Mouse (Mus musculus) liver, embryonic 12.5 days (tissue): ENCODE data around the gene Vamp3. TPM values are rescaled to one million over a fixed set of nuclear protein-coding genes. Genes with fewer than 3 reads are reported as not detected.
"Not testable (repeated sequence)": the region's sequence is repeated elsewhere in the genome, so short reads cannot be mapped to it uniquely, and the experiment has no call there.

ENCODE experiments used
- ATAC-seq: fragments of 200-750 bp; cut with Nextera tagmentation; 2 replicates; pipeline ENCODE4 v1.8.0; 2017; ENCODE audit warnings: moderate number of reproducible peaks, mild to moderate bottlenecking, moderate library complexity
- H3K27ac ChIP-seq: fragments of 300-500 bp; sonication (generic); 2 replicates; pipeline ENCODE4 v1.5.1; 2016; ENCODE audit warnings: mild to moderate bottlenecking
- H3K27me3 ChIP-seq: fragments of 300-500 bp; sonication (generic); replicated peaks from 2 replicates; pipeline ENCODE4 v1.6.1; 2016; ENCODE audit warnings: mild to moderate bottlenecking, moderate library complexity
- H3K36me3 ChIP-seq: fragments of 300-500 bp; sonication (generic); 2 replicates; pipeline ENCODE4 v1.6.1; 2016; ENCODE audit warnings: mild to moderate bottlenecking, moderate library complexity
- H3K4me1 ChIP-seq: fragments of 300-500 bp; sonication (generic); 2 replicates; pipeline ENCODE4 v1.6.1; 2016
- H3K4me2 ChIP-seq: fragments of 300-500 bp; sonication (generic); 2 replicates; pipeline ENCODE4 v1.6.1; 2016; ENCODE audit warnings: mild to moderate bottlenecking, moderate library complexity
- H3K4me3 ChIP-seq: fragments of 300-500 bp; sonication (generic); 2 replicates; pipeline ENCODE4 v1.5.1; 2016; ENCODE audit warnings: mild to moderate bottlenecking, moderate library complexity
- H3K9ac ChIP-seq: fragments of 300-500 bp; sonication (generic); 2 replicates; pipeline ENCODE4 v1.6.1; 2016; ENCODE audit warnings: mild to moderate bottlenecking, moderate library complexity
- H3K9me3 ChIP-seq: fragments of 300-500 bp; sonication (generic); replicated peaks from 2 replicates; pipeline ENCODE4 v1.6.1; 2016; ENCODE audit warnings: mild to moderate bottlenecking, moderate library complexity
- WGBS: fragments of 180-500 bp; shearing (Covaris S2); methylation state at CpG from one replicate; pipeline ENCODE4 v1.1.7; 2016; ENCODE audit not compliant: insufficient replicate concordance; 5-methylcytosine and 5-hydroxymethylcytosine counted together
- polyA plus RNA-seq: library from polyadenylated mRNA; unstranded; fragments of >200 nt; fragmentation: Nextera tagmentation; extraction: Ambion mirVana; gene quantifications from 2 replicates; pipeline ENCODE4 v1.2.1, GENCODE M21; 2016

Vamp3 gene
- polyA plus RNA-seq, 1 experiment from 2014 or later, result 53.2 TPM

DNA sequence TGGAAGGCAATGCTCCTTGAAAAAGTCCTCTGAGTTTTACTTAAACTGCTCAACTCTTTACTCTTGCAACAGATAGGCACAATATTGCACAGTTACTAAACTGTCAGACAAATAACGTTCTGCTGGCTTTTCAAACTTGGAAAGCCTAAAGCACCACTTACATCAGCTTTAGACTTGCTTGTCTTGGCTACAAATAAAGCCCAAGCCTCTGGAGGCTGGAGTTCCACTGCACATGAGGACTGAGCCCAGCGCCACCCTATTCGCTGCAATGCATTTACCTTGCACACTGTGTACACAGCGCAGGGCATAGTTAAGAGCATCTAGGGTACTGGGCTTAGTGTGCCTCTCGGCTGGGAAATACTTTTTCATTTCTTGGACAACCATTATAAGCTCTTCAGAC, 14.5 kb downstream of the Vamp3 start:
- WGBS, result 50% methylated on average over 5 of the region's 5 CpGs
- Histone ChIP-seq H3K9ac (peak overlapping the region; percentile 79; the same call in 1 of the 2 replicates), H3K4me1 (peaks cover 30% of the 10 kb centered on the region), H3K27ac (no peak overlapping the region), H3K36me3 (peaks cover 24% of the 10 kb centered on the region), H3K4me3 (peak overlapping the region; percentile 67), H3K9me3 (no peaks in the 10 kb centered on the region), H3K27me3 (no peaks in the 10 kb centered on the region), H3K4me2 (peak overlapping the region; percentile 99)
- no peak for ATAC-seq

DNA sequence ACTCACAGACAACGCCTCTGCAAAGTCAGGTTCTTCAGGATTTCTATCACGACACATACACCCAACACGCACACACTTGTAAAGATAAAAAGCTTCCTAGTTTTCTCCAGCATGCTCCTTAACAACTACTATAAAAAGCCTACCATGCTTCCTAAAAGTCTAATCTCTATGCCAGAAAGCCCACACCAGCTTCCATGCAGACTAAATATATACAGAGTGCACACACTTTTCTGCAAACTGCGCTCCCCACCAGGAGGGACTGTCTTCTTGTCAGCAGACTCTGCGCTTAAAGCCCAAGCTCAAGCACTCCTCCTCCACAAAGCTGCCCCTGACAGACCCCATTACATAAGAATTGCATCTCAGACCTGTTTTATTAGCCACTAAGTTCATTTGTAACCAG, 16.3 kb downstream of the Vamp3 start:
- H3K27ac ChIP-seq, result no peak overlapping the region
- no peak for ATAC-seq
- WGBS, result 75% methylated on average over 5 of the region's 5 CpGs
- no peak overlapping the region for H3K4me2 ChIP-seq
- peaks cover 7% of the 10 kb centered on the region for H3K36me3 ChIP-seq
- H3K27me3 ChIP-seq, result no peaks in the 10 kb centered on the region
- H3K4me3 ChIP-seq, result no peak overlapping the region
- no peaks in the 10 kb centered on the region for H3K9me3 ChIP-seq
- no peak overlapping the region for H3K9ac ChIP-seq
- peaks cover 30% of the 10 kb centered on the region for H3K4me1 ChIP-seq

DNA sequence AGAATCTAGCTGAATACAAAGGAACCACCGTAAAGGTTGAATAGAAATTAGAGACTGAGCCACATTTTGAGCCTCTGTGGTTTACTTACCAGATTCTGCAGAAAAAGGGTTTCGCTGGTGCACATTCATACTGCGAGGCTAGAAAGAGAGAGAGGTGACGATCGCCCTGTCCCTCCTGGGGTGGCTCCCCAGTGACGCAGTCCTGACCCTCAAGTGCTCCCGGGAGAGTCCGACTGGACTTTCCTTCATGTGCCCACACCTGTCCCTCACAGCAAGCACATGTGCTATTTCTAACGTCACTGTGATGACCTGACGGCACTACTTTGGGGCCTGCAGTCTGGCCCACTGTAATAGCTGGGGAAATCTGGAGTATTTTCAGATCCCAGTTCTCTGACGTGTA, 20.0 kb downstream of the Vamp3 start:
- 88% methylated on average over 11 of the region's 11 CpGs for WGBS

GRCm38 (mm10) chr4:151036521-151036920, 21.2 kb downstream of the Vamp3 start:
- H3K9ac ChIP-seq, result no peak overlapping the region
- H3K27me3 ChIP-seq, result no peaks in the 10 kb centered on the region
- H3K27ac ChIP-seq, result no peak overlapping the region
- 73% methylated on average over 7 of the region's 7 CpGs for WGBS
- peaks cover 10% of the 10 kb centered on the region for H3K36me3 ChIP-seq
- H3K4me1 ChIP-seq, result no peaks in the 10 kb centered on the region
- H3K4me3 ChIP-seq, result no peak overlapping the region
- no peaks in the 10 kb centered on the region for H3K9me3 ChIP-seq
- no peak overlapping the region for H3K4me2 ChIP-seq
- no peak for ATAC-seq

More for the DNA sequence above, 20.0 kb downstream of the Vamp3 start:
- Histone ChIP-seq H3K4me1 (peaks cover 5% of the 10 kb centered on the region; the same call in 1 of the 2 replicates), H3K27ac (no peak overlapping the region), H3K4me3 (no peak overlapping the region), H3K27me3 (no peaks in the 10 kb centered on the region), H3K36me3 (peaks cover 6% of the 10 kb centered on the region), H3K9me3 (no peaks in the 10 kb centered on the region), H3K9ac (no peak overlapping the region), H3K4me2 (no peak overlapping the region)
- ATAC-seq, result no peak

GRCm38 (mm10) chr4:151027001-151027400, 30.8 kb downstream of the Vamp3 start:
- no peak for ATAC-seq

DNA sequence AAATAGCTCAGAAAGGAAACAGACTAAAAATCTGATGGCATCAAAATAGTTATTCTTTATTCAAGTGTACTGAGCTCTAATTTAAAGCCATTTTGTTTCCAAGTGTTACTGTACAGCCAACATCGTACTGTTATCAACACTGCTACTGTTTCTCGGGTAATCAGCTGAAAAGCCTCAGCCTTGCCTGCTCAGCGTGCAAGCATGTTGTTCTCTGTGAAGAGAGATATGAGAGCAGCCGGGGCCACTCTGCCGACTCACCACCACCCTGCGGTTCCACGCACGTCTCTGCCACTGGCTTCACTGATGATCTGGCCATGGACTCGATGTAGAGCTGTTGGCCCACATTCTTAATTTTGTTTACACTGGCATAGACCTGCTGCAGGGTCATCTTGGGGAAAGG, 33.6 kb downstream of the Vamp3 start:
- Histone ChIP-seq H3K4me3 (no peak overlapping the region), H3K9ac (no peak overlapping the region), H3K27ac (no peak overlapping the region), H3K4me1 (peaks cover 21% of the 10 kb centered on the region), H3K36me3 (peaks cover 27% of the 10 kb centered on the region; the same call in 1 of the 2 replicates), H3K9me3 (no peaks in the 10 kb centered on the region), H3K27me3 (no peaks in the 10 kb centered on the region), H3K4me2 (peak overlapping the region; percentile 20)
- peak; percentile 89 for ATAC-seq
- WGBS, result 14% methylated on average over 9 of the region's 9 CpGs

More at GRCm38 (mm10) chr4:151027001-151027400, 30.8 kb downstream of the Vamp3 start:
- no peak overlapping the region for H3K4me3 ChIP-seq
- H3K36me3 ChIP-seq, result peaks cover 24% of the 10 kb centered on the region
- H3K4me2 ChIP-seq, result no peak overlapping the region
- 55% methylated on average over 6 of the region's 6 CpGs for WGBS
- no peak overlapping the region for H3K9ac ChIP-seq
- no peaks in the 10 kb centered on the region for H3K27me3 ChIP-seq
- peaks cover 12% of the 10 kb centered on the region for H3K4me1 ChIP-seq
- H3K9me3 ChIP-seq, result no peaks in the 10 kb centered on the region
- H3K27ac ChIP-seq, result no peak overlapping the region

DNA sequence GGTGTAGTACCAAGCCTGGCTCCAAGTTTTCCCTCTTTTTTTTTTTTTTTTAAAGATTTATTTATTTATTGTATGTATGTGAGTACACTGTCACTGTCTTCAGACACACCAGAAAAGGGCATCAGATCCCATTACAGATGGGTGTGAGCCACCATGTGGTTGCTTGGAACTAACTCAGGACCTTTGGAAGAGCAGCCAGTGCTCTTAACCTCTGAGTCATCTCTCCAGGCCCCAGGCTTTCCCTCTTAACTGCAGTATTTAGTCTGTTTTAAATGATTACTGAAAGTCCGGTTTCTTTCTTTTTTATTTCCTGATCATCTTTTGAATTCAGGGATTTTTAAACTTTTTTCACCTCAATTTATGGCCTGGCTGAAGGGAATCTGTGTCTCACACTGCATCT, 40.4 kb downstream of the Vamp3 start:
- not testable (repeated sequence) for H3K9me3 ChIP-seq, H3K9ac ChIP-seq, ATAC-seq, H3K4me1 ChIP-seq, H3K4me2 ChIP-seq, H3K27me3 ChIP-seq, H3K4me3 ChIP-seq, H3K27ac ChIP-seq
- 67% methylated on average over 1 of the region's 1 CpGs for WGBS
- H3K36me3 ChIP-seq, result peaks cover 37% of the 10 kb centered on the region

DNA sequence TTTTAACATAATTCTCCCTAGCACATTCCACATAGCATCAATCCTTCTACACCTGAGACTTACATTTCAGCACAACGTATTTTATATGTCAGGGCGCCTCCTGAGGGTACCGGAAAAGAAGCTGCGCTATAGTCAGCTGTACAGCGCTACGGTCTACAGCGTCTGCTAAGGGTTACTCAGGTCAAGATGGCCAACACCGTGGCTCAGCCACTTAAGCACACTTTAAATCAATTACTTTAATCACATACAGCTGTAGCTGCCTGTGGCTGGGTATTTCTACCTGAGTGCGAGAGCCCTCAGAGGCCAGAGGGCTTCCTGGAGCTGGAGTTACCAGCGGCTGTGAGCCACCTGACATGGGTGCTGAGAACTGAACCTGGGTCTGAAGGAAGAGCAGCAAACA, 41.8 kb downstream of the Vamp3 start:
- no peak overlapping the region for H3K4me3 ChIP-seq
- H3K9me3 ChIP-seq, result no peaks in the 10 kb centered on the region
- H3K27me3 ChIP-seq, result no peaks in the 10 kb centered on the region
- 87% methylated on average over 10 of the region's 10 CpGs for WGBS
- ATAC-seq, result no peak
- H3K27ac ChIP-seq, result no peak overlapping the region
- peaks cover 9% of the 10 kb centered on the region; the same call in 1 of the 2 replicates for H3K4me1 ChIP-seq
- H3K4me2 ChIP-seq, result no peak overlapping the region
- peaks cover 42% of the 10 kb centered on the region for H3K36me3 ChIP-seq
- no peak overlapping the region for H3K9ac ChIP-seq

DNA sequence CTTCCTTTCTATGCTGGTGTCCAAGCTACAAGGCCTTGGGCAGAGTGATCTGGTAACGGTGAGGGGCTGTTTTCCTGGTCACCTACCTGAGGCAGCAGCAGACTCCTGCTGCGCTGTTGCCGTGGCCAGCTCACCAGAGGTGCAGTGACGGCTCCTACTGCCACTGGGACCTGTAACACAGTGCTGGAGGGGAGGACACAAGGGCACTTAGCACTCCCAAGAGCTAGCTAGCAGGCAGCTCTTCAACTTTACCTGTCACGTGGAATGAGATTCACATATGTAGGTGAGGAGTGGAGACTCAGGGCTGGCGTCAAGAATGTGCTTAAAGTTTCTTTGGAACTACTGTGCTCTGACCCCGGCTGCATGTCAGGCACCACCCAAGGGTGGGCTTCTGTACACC, 47.4 kb downstream of the Vamp3 start:
- no peaks in the 10 kb centered on the region for H3K27me3 ChIP-seq
- WGBS, result 82% methylated on average over 7 of the region's 7 CpGs
- no peaks in the 10 kb centered on the region for H3K4me1 ChIP-seq
- H3K4me2 ChIP-seq, result no peak overlapping the region
- ATAC-seq, result no peak
- peaks cover 22% of the 10 kb centered on the region for H3K36me3 ChIP-seq
- H3K9ac ChIP-seq, result no peak overlapping the region
- H3K9me3 ChIP-seq, result no peaks in the 10 kb centered on the region
- no peak overlapping the region for H3K4me3 ChIP-seq
- no peak overlapping the region for H3K27ac ChIP-seq

GRCm38 (mm10) chr4:151006945-151007344, 50.8 kb downstream of the Vamp3 start:
- Histone ChIP-seq H3K9ac (no peak overlapping the region), H3K36me3 (peaks cover 11% of the 10 kb centered on the region), H3K4me2 (no peak overlapping the region), H3K27me3 (no peaks in the 10 kb centered on the region), H3K4me3 (no peak overlapping the region), H3K9me3 (no peaks in the 10 kb centered on the region), H3K27ac (no peak overlapping the region), H3K4me1 (no peaks in the 10 kb centered on the region)
- 40% methylated on average over 6 of the region's 6 CpGs for WGBS
- no peak for ATAC-seq

- ATAC-seq, result no peak
- H3K9ac ChIP-seq, result no peak overlapping the region
- H3K4me3 ChIP-seq, result no peak overlapping the region
- 67% methylated on average over 13 of the region's 13 CpGs for WGBS
- peaks cover 9% of the 10 kb centered on the region for H3K36me3 ChIP-seq
- no peaks in the 10 kb centered on the region for H3K27me3 ChIP-seq
- no peak overlapping the region for H3K27ac ChIP-seq
- peaks cover 5% of the 10 kb centered on the region; the same call in 1 of the 2 replicates for H3K4me1 ChIP-seq
- no peak overlapping the region for H3K4me2 ChIP-seq
- H3K9me3 ChIP-seq, result no peaks in the 10 kb centered on the region
These were observed 52.0 kb downstream of the Vamp3 start for GRCm38 (mm10) chr4:151005656-151006318.

- Histone ChIP-seq H3K4me2 (no peak overlapping the region), H3K4me3 (no peak overlapping the region), H3K4me1 (peaks cover 5% of the 10 kb centered on the region; the same call in 1 of the 2 replicates), H3K9me3 (no peaks in the 10 kb centered on the region), H3K27me3 (no peaks in the 10 kb centered on the region), H3K36me3 (peaks cover 7% of the 10 kb centered on the region), H3K9ac (no peak overlapping the region), H3K27ac (no peak overlapping the region)
- 31% methylated on average over 13 of the region's 13 CpGs for WGBS
- ATAC-seq, result no peak
These were observed 56.4 kb downstream of the Vamp3 start for GRCm38 (mm10) chr4:151001397-151001796.

DNA sequence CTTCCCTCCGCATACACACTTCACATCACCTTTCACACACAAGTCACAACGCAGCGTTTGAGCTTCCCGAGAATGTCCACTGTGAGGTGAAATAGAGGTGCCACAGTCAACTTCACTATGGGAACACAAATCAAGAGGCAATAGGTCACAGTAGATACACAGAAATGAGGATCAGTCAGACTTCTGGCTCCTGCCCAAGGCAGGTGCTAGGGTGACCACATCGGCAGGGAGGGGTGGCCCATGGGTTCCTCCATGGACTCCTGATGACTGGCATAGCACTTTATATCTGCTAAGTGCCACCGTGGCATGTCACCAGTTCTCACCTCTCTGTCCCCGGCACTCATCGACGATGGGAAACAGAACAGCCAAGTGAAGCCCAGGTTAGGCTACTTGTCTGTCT, 59.1 kb downstream of the Vamp3 start:
- no peak for ATAC-seq
- peaks cover 5% of the 10 kb centered on the region; the same call in 1 of the 2 replicates for H3K4me1 ChIP-seq
- 81% methylated on average over 9 of the region's 9 CpGs for WGBS
- H3K4me3 ChIP-seq, result no peak overlapping the region
- H3K36me3 ChIP-seq, result no peaks in the 10 kb centered on the region; the same call in 1 of the 2 replicates
- no peak overlapping the region for H3K27ac ChIP-seq
- H3K27me3 ChIP-seq, result no peaks in the 10 kb centered on the region
- H3K9ac ChIP-seq, result no peak overlapping the region
- no peak overlapping the region for H3K4me2 ChIP-seq
- H3K9me3 ChIP-seq, result no peaks in the 10 kb centered on the region
